Mouse (Mus musculus): ENCODE measurements around the gene Ncdn. TPM values are rescaled to one million over a fixed set of nuclear protein-coding genes. Genes with fewer than 3 reads are reported as not detected.

The Ncdn gene
- polyA plus RNA-seq, 1 experiment = 31.5 TPM

DNA sequence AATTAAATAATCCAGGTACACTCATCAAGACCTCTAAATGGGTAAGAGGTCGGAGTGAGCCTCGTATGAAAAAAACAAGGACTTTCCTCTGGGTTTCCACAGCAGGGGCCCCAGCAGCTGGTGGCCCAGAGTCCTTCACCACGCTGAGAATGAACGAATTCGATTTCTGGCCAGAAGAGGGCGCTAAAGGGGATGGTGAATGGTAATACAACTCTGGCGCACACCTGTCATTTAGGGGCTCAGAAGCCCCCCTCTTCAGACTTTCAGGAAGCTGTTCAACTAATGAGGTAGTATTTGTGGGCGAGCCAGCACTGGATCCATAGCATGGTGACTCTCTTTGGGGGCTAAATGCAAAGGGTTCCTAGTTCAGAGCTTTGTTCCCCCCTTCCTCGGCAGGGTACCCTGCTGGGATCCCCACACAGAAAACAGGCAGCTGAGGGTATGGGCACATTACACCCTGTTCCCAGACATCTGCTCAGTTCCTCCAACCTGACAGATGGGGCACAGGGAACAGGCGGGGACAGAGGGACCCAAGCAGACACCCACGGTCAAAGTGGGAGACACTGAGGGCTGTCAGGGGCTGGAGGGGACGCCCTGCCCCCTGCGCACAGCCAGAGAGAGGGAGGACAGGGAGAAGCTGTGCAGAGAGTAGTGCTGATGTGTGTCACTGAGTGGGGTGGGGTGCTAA, 7.6 kb downstream of the Ncdn start:
- peak; percentile 49 for DNase-seq
- TF ChIP-seq POLR2A (IDR thresholded peaks at IDR 0.05; ENCODE audit: borderline replicate concordance, extremely low read depth, low read depth, low read length) (no peak), CTCF (IDR thresholded peaks at IDR 0.05; ENCODE audit: insufficient read depth, low read length) (peak; percentile 46)
- WGBS = 47% methylated on average over 13 of the region's 13 CpGs
- peaks cover 2% of the 10 kb centered on the region; the same call in 1 of the 2 replicates for H3K4me1 ChIP-seq (ENCODE audit: control insufficient read depth, insufficient read depth, low read length)
- H3K4me3 ChIP-seq (replicated peaks; ENCODE audit: extremely low read depth, low read depth, low read length) = no peak overlapping the region

DNA sequence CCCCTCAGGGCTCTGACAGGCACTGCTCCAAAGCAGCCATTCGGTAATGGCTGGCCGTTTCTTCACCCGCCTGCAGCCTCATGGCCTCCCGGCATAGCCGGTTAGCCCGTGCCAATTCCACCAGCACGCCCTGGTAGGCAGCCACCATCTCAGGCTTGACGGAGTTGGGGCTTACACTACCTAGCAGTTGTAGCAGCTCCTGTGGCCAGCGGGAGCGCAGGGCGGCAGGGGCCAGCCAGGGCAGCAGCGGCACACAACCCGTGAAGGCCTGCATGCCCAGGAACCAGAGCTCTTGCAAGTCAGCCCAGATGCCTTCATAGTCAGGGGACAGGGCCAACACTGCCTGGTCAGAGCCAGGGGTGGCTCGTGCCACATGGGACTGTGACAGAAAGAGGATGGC, 8.4 kb downstream of the Ncdn start:
- no peak for TF ChIP-seq CTCF (IDR thresholded peaks at IDR 0.05; ENCODE audit: insufficient read depth, low read length)
- TF ChIP-seq POLR2A (IDR thresholded peaks at IDR 0.05; ENCODE audit: borderline replicate concordance, extremely low read depth, low read depth, low read length) = no peak
- 95% methylated on average over 13 of the region's 14 CpGs for WGBS
- Histone ChIP-seq H3K4me3 (replicated peaks; ENCODE audit: extremely low read depth, low read depth, low read length) (no peak overlapping the region), H3K4me1 (ENCODE audit: control insufficient read depth, insufficient read depth, low read length) (peaks cover 2% of the 10 kb centered on the region; the same call in 1 of the 2 replicates)
- no peak for DNase-seq

DNA sequence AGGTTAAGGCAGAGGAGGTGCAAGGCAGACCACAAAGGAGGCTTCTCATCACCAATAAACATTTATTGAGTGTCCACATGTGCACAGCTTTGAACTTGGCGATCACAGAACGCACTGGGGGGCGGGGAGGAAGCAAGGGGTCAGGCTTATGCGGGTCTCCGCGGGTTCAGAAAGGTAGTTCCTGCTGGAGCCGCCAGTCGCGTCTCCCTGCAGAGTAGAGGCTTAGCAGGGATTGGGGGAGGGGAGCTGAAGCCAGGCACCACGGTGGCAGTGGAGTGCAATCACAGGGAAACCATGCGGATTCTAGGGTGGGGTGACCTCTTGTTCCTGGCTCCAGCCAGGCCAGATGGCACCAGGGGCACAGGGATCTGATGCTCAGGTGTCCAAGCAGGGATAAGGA, 9.5 kb downstream of the Ncdn start:
- TF ChIP-seq CTCF (IDR thresholded peaks at IDR 0.05; ENCODE audit: insufficient read depth, low read length) (no peak), POLR2A (IDR thresholded peaks at IDR 0.05; ENCODE audit: borderline replicate concordance, extremely low read depth, low read depth, low read length) (no peak)
- Histone ChIP-seq H3K4me1 (ENCODE audit: control insufficient read depth, insufficient read depth, low read length) (peaks cover 2% of the 10 kb centered on the region; the same call in 1 of the 2 replicates), H3K4me3 (replicated peaks; ENCODE audit: extremely low read depth, low read depth, low read length) (no peak overlapping the region)
- no peak for DNase-seq
- 46% methylated on average over 11 of the region's 11 CpGs for WGBS

DNA sequence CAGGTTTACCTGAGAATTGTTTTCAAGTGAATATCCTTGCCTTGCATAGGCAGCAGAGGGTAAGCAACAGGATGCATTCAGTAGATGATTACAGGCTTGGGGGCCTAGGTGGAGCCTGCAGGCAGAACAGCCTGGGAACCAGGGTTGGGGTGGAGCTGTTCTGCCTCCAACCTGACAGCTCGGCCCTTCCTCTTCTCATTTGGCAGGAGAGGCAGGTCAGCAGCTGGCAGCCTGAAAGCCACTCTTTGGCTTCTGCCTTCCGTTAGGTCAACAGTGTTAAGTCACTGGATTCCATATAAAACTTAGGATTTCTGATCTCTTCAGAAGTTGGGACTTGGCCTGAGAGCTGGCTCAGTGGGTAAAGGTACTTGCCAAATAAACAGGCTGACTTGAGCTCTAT, 10.3 kb downstream of the Ncdn start:
- no peak overlapping the region for H3K4me3 ChIP-seq (replicated peaks; ENCODE audit: extremely low read depth, low read depth, low read length)
- H3K4me1 ChIP-seq (ENCODE audit: control insufficient read depth, insufficient read depth, low read length) = peaks cover 2% of the 10 kb centered on the region; the same call in 1 of the 2 replicates
- DNase-seq = no peak
- WGBS = 66% methylated on average over 2 of the region's 2 CpGs
- no peak for TF ChIP-seq CTCF (IDR thresholded peaks at IDR 0.05; ENCODE audit: insufficient read depth, low read length)
- TF ChIP-seq POLR2A (IDR thresholded peaks at IDR 0.05; ENCODE audit: borderline replicate concordance, extremely low read depth, low read depth, low read length) = no peak

DNA sequence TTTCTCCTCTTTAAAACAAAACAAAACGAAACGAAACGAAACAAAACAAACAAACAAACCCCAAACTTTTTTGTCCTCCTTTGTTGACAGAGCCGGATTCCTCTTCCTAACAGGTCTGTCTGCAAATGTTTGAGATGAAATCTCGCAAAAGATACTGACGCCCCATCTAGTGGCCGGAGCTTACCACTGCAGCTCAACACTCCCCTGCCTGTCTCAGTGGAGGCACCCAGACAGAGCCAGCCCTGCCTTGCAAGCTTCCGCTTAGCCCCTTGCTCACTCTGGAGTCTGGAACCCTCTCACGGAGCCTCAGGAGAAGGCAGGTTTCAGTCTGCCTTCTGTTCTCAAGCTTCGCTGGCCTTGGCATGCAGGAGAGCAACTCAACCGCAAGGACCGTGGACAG, 11.8 kb downstream of the Ncdn start:
- 5% methylated on average over 12 of the region's 12 CpGs for WGBS

DNA sequence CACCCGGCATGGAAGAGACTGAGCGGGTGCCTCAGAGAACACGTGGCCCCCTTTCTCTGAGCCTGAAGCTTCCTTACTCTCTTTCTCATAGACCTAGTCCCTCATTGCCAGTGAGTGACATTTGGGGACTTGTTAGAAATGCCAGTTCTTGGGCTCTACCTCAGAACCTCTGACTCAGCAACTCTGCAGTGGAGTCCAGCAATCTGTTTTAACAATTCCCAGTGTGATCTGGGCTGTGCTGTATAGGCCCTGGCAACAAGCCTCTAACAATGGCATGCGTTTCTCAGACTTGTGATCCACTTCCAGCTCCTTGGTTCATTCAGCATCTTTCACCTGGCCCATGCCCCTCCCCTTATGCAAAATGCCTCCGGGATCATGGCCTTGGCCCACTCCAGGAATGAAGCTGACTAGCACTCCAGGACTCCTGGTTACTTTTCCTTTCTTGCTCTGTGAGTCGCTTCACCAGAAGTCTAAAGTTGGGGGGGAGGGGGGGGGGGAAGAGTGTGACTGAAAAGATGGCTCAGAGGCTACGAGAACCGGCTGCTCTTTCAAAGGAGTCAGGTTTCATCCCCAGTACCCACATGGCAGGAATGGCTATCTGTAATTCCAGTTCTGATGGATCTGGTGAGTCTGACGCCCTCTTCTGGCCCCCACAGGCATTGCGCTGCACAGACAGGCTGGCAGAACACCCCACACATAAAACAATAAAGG, 13.1 kb downstream of the Ncdn start:
- peaks cover 2% of the 10 kb centered on the region; the same call in 1 of the 2 replicates for H3K4me1 ChIP-seq (ENCODE audit: control insufficient read depth, insufficient read depth, low read length)
- TF ChIP-seq POLR2A (IDR thresholded peaks at IDR 0.05; ENCODE audit: borderline replicate concordance, extremely low read depth, low read depth, low read length) (no peak), CTCF (IDR thresholded peaks at IDR 0.05; ENCODE audit: insufficient read depth, low read length) (no peak)
- 36% methylated on average over 10 of the region's 10 CpGs for WGBS
- no peak for DNase-seq
- no peak overlapping the region for H3K4me3 ChIP-seq (replicated peaks; ENCODE audit: extremely low read depth, low read depth, low read length)

More for the DNA sequence above, 11.8 kb downstream of the Ncdn start:
- TF ChIP-seq CTCF (IDR thresholded peaks at IDR 0.05; ENCODE audit: insufficient read depth, low read length) (peak; percentile 90), POLR2A (IDR thresholded peaks at IDR 0.05; ENCODE audit: borderline replicate concordance, extremely low read depth, low read depth, low read length) (no peak)
- DNase-seq = peak; percentile 65
- Histone ChIP-seq H3K4me3 (replicated peaks; ENCODE audit: extremely low read depth, low read depth, low read length) (no peak overlapping the region), H3K4me1 (ENCODE audit: control insufficient read depth, insufficient read depth, low read length) (peaks cover 2% of the 10 kb centered on the region; the same call in 1 of the 2 replicates)

DNA sequence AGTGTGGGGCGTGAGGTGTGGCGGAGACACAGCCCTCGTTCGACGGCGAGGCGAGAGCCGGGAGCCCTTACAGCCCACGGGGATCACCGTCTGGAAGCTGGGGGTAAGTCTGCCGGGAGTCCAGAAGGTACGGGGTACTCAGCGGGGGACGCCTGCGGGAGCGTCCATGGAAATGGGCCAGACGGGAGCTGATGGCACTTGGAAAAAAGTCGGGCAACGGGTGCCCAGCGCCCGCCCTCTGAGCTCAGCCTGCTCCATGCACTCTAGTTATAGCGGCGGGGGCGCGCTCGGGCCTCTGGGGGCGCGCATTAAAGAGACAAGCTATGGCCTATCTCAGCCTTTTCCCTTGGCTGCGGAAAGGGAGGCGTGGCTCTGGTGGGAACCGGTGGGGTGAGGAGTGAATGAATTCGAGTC, 17.2 kb downstream of the Ncdn start, which contains the start of gene Tfap2e:
Tfap2e (minus strand) TSS at position 240 of the 414 bp plus-strand sequence.
- WGBS = 2% methylated on average over 32 of the region's 32 CpGs
- no peak for DNase-seq
- H3K4me1 ChIP-seq (ENCODE audit: control insufficient read depth, insufficient read depth, low read length) = no peaks in the 10 kb centered on the region
- TF ChIP-seq POLR2A (IDR thresholded peaks at IDR 0.05; ENCODE audit: borderline replicate concordance, extremely low read depth, low read depth, low read length) (no peak), CTCF (IDR thresholded peaks at IDR 0.05; ENCODE audit: insufficient read depth, low read length) (no peak)
- no peak within 1 kb of the TSS for H3K4me3 ChIP-seq (replicated peaks; ENCODE audit: extremely low read depth, low read depth, low read length)

DNA sequence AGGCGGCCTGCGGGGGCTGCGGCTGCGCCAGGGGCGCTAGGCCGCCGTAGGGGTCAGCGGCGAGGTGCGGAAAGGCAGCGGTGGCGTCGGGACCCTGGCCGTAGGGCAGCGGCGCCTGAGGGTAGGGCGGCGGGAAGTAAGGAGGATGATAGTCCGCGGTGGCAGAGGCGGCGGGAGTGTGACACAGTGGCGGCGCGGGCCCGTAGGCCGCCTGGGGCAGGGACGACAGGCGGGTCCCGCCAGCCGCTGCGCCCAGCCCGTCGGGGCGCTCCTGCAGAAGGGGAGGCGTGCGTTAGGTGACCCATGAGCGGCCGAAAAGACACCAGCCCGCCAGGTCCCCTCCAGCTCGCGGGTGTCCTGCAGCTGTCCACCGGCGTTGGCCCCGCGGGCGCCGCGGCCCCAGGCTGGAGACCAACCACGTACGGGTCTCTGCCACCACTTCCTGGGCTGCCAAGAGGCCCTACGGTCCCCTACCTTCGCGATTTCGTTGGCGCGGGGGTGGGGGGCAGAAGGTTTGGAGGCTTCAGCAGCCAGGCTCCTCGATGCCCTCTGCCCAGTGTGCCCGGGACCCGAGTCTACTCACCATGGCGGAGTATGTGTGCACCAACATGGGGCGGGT, 17.7 kb downstream of the Ncdn start:
- 3% methylated on average over 57 of the region's 62 CpGs for WGBS
- TF ChIP-seq POLR2A (IDR thresholded peaks at IDR 0.05; ENCODE audit: borderline replicate concordance, extremely low read depth, low read depth, low read length) (no peak), CTCF (IDR thresholded peaks at IDR 0.05; ENCODE audit: insufficient read depth, low read length) (no peak)
- Histone ChIP-seq H3K4me3 (replicated peaks; ENCODE audit: extremely low read depth, low read depth, low read length) (no peak overlapping the region), H3K4me1 (ENCODE audit: control insufficient read depth, insufficient read depth, low read length) (no peaks in the 10 kb centered on the region)
- DNase-seq = no peak

DNA sequence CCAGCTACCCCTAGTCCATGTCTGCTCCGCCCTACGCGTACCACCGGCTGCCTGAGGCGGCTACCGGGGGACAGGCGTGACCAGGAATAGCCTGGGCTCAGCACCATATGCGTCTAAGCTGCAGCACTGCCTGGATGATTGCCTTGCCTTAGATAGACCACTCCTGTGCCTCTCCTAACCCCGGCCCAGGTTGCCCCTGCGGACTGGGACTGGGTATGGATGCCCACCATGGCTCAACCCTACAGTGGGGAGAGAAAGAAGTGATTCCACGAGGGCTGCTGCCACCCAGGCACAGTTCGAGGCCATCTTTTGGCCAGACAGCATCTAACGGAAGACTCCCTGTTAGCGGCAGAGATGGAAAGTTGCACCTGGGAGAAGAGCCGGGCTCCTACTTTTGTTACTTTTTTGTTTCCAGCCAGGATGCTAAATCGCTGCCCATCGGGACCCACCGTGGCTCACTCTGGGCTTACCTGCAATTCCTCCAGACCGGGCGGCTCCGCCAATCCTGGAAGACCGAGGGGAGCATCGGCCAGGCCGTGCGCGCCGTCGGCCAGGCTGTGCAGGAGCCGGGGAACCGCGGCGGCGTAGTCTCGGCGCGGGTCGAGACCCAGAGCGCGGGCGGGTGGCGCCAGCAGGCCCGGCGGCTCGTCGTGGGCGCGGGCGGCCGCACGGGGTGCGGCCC, 18.4 kb downstream of the Ncdn start:
- WGBS = 6% methylated on average over 51 of the region's 51 CpGs

More for the DNA sequence above, 18.4 kb downstream of the Ncdn start:
- Histone ChIP-seq H3K4me1 (ENCODE audit: control insufficient read depth, insufficient read depth, low read length) (no peaks in the 10 kb centered on the region), H3K4me3 (replicated peaks; ENCODE audit: extremely low read depth, low read depth, low read length) (no peak overlapping the region)
- no peak for TF ChIP-seq CTCF (IDR thresholded peaks at IDR 0.05; ENCODE audit: insufficient read depth, low read length)
- no peak for DNase-seq
